Mouse (Mus musculus): ENCODE data around the gene Uspl1. TPM values are rescaled to one million over a fixed set of nuclear protein-coding genes. Genes with fewer than 3 reads are reported as not detected.

Uspl1 gene
- total RNA-seq, 2 experiments from 2014 or later: 19.1 to 23.6 TPM

GRCm38 (mm10) chr5:149164881-149165280 lies 19.3 kb upstream of the Uspl1 start:
- no peak for DNase-seq
- intact Hi-C loops (cut with DNase I): no loop called here

- DNase-seq: no peak
- intact Hi-C loops (cut with DNase I): no loop called here
Observed at GRCm38 (mm10) chr5:149166011-149166410, 18.1 kb upstream of the Uspl1 start.

- no peak for DNase-seq
- intact Hi-C loops (cut with DNase I): no loop called here
Observed at GRCm38 (mm10) chr5:149168051-149168450, 16.1 kb upstream of the Uspl1 start.

GRCm38 (mm10) chr5:149168816-149169215 lies 15.3 kb upstream of the Uspl1 start:
- intact Hi-C loops (cut with DNase I): no loop called here
- no peak for DNase-seq

- no peak for DNase-seq
- intact Hi-C loops (cut with DNase I): no loop called here
Observed at GRCm38 (mm10) chr5:149170841-149171588, 13.1 kb upstream of the Uspl1 start.

- no peak for DNase-seq
- intact Hi-C loops (cut with DNase I): no loop called here
Observed at GRCm38 (mm10) chr5:149172246-149172645, 11.9 kb upstream of the Uspl1 start.

- DNase-seq: no peak
- intact Hi-C loops (cut with DNase I): no loop called here
Observed at GRCm38 (mm10) chr5:149174527-149174926, 9.6 kb upstream of the Uspl1 start.

GRCm38 (mm10) chr5:149175736-149176135 lies 8.4 kb upstream of the Uspl1 start:
- no peak for DNase-seq
- intact Hi-C loops (cut with DNase I): no loop called here

- intact Hi-C loops (cut with DNase I): no loop called here
Observed at GRCm38 (mm10) chr5:149178095-149178494, 6.1 kb upstream of the Uspl1 start.

GRCm38 (mm10) chr5:149179826-149180225 lies 4.3 kb upstream of the Uspl1 start:
- DNase-seq: no peak
- intact Hi-C loops (cut with DNase I): loop anchor here (10.0 kb wide), 2 partner anchors 255 to 345 kb away; partner anchors contain the start of genes Katnal1 and Wdr95

More at GRCm38 (mm10) chr5:149178095-149178494, 6.1 kb upstream of the Uspl1 start:
- DNase-seq: no peak

- no peak for DNase-seq
- intact Hi-C loops (cut with DNase I): loop anchor here (2.0 to 10.0 kb wide), 3 partner anchors 20 to 342 kb away; partner anchors contain the start of genes Katnal1 and Wdr95
Observed at GRCm38 (mm10) chr5:149182186-149182870, 1.8 kb upstream of the Uspl1 start.

GRCm38 (mm10) chr5:149183122-149183521 lies 1.0 kb upstream of the Uspl1 start:
- DNase-seq: no peak
- intact Hi-C loops (cut with DNase I): loop anchor here (2.0 to 10.0 kb wide), 3 partner anchors 20 to 342 kb away; partner anchors contain the start of genes Katnal1 and Wdr95

GRCm38 (mm10) chr5:149183721-149184103 lies 438 bp upstream of the Uspl1 start:
- DNase-seq: no peak

GRCm38 (mm10) chr5:149184844-149185186 lies 665 bp downstream of the Uspl1 start:
- DNase-seq: peak in 1 of 2 experiments; percentile 57
- intact Hi-C loops (cut with DNase I): loop anchor here (1.0 to 10.0 kb wide), 4 partner anchors 43 to 340 kb away; partner anchors contain the start of genes Katnal1 and Wdr95

More at GRCm38 (mm10) chr5:149183721-149184103, 438 bp upstream of the Uspl1 start:
- intact Hi-C loops (cut with DNase I): loop anchor here (1.0 to 10.0 kb wide), 5 partner anchors 21 to 341 kb away; partner anchors contain the start of genes Katnal1 and Wdr95

GRCm38 (mm10) chr5:149185806-149186205 lies 1.7 kb downstream of the Uspl1 start:
- no peak for DNase-seq
- intact Hi-C loops (cut with DNase I): loop anchor here (10.0 kb wide), 2 partner anchors 261 to 339 kb away; partner anchors contain the start of genes Katnal1 and Wdr95

- DNase-seq: no peak
- intact Hi-C loops (cut with DNase I): loop anchor here (2.0 kb wide), 1 partner anchor 21 kb away; no protein-coding TSS in a partner anchor
Observed at GRCm38 (mm10) chr5:149190160-149190559, 6.0 kb downstream of the Uspl1 start.

- DNase-seq: no peak
- intact Hi-C loops (cut with DNase I): no loop called here
Observed at GRCm38 (mm10) chr5:149196611-149197010, 12.5 kb downstream of the Uspl1 start.

- no peak for DNase-seq
- intact Hi-C loops (cut with DNase I): no loop called here
Observed at GRCm38 (mm10) chr5:149198782-149199181, 14.6 kb downstream of the Uspl1 start.

GRCm38 (mm10) chr5:149202941-149203340 lies 18.8 kb downstream of the Uspl1 start:
- DNase-seq: no peak
- intact Hi-C loops (cut with DNase I): no loop called here

GRCm38 (mm10) chr5:149203796-149204375 lies 19.7 kb downstream of the Uspl1 start:
- DNase-seq: no peak
- intact Hi-C loops (cut with DNase I): no loop called here

- intact Hi-C loops (cut with DNase I): no loop called here
- DNase-seq: no peak
Observed at GRCm38 (mm10) chr5:149204822-149205221, 20.7 kb downstream of the Uspl1 start.
